Mouse (Mus musculus): ENCODE measurements at regions not wholly inside any gene's neighbourhood (a gene's known extent, or its start where the extent isn't known, plus 50 kb on each side); places are given as distances from the start of the nearest gene placed in this dataset.
A peak's percentile ranks its signal among the peaks of the same experiment; 100 is the strongest.

- no peak for DNase-seq
These were observed 201.8 kb upstream of the Gm11042 start for GRCm38 (mm10) chr12:74518032-74518431.

GRCm38 (mm10) chr12:74516527-74516926 lies 200.3 kb upstream of the Gm11042 start:
- DNase-seq, result peak in 1 of 2 experiments; percentile 7

GRCm38 (mm10) chr12:74502791-74503190 lies 186.6 kb upstream of the Gm11042 start:
- peak in 1 of 2 experiments; percentile 14 for DNase-seq

GRCm38 (mm10) chr12:74477619-74478018 lies 161.4 kb upstream of the Gm11042 start:
- DNase-seq, result no peak

GRCm38 (mm10) chr12:74474741-74475140 lies 158.5 kb upstream of the Gm11042 start:
- no peak for DNase-seq

- no peak for DNase-seq
These were observed 142.3 kb upstream of the Gm11042 start for GRCm38 (mm10) chr12:74458521-74458920.

- no peak for DNase-seq
These were observed 136.3 kb upstream of the Gm11042 start for GRCm38 (mm10) chr12:74452375-74453090.

- no peak for DNase-seq
These were observed 132.1 kb upstream of the Gm11042 start for GRCm38 (mm10) chr12:74448248-74448647.

GRCm38 (mm10) chr12:74434874-74435273 lies 118.7 kb upstream of the Gm11042 start:
- no peak for DNase-seq

GRCm38 (mm10) chr12:74414738-74415137 lies 98.5 kb upstream of the Gm11042 start:
- DNase-seq, result no peak

GRCm38 (mm10) chr12:74410511-74410910 lies 94.3 kb upstream of the Gm11042 start:
- no peak for DNase-seq

GRCm38 (mm10) chr12:74407591-74408095 lies 91.4 kb upstream of the Gm11042 start:
- DNase-seq, result no peak

- no peak for DNase-seq
These were observed 73.6 kb upstream of the Gm11042 start for GRCm38 (mm10) chr12:74389811-74390210.
